Mouse (Mus musculus): ENCODE results near the gene Tln2. TPM values are rescaled to one million over a fixed set of nuclear protein-coding genes. Genes with fewer than 3 reads are reported as not detected.

Tln2 gene
- total RNA-seq, 1 experiment from 2014 or later = 30.4 TPM

DNA sequence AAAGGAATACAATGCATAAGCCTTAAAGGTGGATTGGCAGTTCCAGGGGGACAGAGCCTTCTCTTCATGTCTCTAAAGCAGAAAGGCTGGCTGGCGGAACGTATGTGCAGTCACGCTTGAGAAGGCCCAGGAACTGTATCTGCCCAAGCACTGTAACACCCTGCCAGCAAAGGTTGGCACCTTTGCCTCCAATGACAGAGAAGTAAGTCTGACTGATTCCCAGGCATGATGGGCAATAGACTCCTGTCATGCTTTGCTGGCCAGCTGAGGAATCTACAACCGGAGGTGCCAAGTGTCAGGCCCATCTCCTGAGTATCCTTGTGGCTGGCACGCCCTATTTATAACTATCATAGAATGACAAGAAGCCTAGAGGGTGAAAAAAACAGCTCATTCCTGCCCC lies 83.3 kb downstream of the Tln2 start:
- no peak for DNase-seq

DNA sequence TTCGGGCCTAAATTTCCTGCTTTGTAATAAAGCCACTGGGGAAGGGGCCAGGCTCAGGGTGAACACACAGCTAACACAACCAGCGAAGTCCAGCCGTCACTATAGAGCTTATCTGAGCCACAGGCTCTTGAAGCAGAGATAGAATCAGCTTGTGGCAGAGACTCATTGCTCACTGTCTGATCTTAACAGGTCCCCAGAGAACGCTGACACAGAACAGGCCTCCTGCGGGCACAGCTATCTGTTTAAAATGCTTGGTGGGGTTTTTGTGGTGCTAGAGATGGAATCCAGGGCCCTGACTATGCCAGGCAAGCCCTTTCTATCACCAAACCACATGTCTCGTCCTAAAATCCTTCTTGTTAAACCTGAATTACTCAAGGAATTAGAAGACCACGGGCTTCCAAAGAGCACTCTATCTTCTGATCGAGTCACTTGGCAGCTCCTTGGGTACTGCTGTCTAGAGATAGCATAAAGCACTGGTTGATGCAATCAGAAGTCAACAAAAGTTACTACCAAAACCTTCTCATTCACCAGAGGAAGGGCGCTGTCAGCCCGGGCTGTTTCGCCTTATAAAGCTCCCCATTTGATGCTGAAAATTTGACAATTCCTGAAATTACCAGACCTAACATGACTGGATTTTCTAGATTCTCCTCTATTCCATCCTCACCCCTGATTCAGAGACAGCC lies 95.9 kb downstream of the Tln2 start:
- DNase-seq = no peak

DNA sequence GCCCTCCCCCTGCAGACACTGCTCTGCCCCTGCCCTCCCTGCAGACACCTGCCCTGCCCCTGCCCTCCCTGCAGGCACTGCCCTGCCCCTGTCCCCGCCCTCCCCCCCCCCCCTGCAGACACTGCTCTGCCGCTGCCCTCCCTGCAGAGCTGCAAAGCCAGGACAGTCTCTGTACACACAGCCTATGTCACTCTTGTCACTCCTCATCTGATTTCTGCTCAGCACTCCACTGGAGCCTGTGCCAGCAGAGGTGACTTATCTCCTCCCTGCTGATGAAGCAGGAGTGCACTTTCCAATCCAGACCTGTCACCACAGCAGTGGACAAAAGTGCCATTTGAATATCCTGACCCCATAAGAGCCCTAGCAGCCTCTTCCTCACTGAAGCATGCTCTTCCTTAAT lies 118.0 kb downstream of the Tln2 start:
- DNase-seq = no peak

DNA sequence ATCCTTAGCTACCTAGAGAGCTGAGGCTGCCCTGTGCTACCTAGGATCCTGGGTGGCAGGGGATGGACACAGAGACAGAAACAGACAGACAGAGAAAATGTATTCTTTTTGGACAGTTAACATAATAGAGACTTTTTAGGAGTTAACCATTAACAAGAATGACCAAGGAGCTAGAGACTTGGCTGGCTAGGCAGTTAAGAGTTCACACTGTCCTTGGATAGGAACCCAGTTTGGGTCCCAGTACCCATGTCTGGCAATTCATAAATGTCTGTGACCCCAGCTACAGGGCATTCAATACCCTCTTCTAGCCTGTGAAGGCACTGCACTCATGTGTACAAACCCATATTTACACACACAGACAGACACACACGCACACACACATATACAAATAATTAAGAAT lies 122.0 kb downstream of the Tln2 start:
- DNase-seq = no peak

DNA sequence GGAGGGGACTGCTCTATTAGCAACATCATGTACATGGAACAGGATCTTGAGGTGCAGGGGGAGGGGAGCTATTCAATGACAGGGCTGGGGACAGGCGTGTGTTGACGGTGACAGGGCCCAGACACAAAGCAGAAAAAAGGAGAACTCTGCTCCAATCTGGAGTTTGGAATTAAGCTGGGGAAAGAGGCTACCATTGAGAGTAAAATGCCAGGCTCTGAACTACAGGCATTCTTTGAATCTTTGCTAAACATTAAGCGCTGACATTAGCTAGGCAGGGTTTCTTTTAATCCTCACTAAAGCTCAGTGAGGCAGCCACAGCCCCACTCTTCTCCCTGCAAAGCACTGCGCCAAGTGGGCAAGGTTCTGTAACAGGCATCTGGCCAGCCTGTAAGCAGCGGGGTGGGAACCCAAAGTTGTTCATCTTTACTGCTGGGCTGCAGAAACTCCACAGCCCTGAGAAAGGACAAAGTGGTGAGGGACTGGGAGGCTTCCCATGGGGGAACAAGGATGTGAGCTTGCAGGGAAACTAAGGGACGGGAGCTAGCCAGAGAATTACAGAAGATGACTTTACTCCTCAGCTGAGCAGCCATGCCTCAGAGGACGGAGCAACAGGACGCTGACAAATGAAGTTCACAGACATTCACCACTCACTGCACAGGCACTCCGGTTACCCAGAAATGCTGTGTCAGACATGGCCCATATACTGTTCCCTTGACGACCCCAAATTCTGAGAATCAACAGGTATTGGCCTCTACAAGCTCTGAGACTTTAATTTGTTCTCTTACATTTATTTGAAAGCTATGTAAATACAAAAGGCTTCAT lies 124.0 kb downstream of the Tln2 start:
- DNase-seq = no peak

DNA sequence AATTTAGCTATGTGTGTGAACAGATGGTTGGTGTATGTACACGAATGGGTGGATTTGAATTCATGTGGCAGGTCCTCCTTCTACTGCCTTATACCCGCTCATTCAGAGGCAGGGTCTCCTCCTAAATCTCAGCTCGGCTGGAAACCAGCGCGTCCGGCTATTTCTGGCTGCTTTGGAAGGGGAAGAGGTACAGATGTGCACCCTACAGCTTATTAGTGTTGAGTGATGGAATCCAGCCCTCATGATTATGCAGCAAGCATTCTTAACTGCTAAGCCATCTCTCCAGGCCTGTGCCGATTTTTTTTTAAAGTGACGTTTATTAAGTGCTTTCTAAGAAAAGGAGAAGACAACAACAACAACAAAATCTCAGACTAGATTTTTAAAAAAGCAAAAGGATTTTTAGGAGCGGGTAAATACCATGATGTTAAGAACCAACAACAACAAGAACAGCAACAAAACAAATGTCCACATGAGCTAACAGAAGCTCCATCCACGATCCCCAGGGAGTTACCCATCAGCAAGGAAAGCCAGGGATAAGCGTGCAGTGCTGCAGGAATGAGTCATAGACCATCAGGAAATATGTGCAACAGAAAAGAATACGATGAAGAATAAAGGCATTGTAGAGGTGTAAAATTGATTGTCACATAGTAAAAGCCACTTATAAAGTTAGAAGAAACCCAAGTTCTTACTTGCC lies 130.2 kb downstream of the Tln2 start:
- no peak for DNase-seq

DNA sequence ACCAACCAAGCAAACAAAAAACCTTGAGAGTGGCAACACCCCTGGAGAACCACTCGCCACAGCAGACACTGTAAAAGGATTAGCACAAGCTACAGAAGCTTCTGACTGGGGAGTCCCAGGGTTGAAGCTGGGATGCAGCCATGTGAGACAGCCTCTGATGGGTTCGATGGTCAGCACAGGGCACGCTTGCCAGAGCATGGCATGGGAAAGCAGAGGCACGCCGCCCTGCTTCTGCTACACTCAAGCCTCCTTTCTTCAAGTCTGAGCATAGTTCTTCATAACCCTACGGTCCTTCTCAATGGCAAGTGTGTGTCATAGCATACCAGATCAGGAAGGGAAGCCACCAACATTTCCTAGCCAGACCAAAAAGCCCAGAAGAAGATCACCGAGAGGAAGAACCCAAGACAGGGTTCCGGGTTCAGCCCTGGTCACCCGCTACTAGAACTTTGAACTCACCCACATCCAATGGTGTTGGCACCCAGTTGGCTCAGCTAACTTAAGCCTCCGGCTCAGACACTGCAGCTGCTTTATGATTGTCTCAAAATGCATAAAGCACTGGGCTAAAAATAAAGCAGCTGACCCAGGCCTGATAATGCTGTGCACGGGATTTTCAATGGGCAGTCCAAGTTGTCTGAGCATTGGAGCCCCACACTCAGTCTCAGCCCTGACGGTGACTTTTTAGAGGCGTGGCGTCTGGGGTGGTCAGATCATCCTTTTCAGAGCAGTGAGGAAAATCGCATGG lies 131.0 kb downstream of the Tln2 start:
- DNase-seq = no peak

DNA sequence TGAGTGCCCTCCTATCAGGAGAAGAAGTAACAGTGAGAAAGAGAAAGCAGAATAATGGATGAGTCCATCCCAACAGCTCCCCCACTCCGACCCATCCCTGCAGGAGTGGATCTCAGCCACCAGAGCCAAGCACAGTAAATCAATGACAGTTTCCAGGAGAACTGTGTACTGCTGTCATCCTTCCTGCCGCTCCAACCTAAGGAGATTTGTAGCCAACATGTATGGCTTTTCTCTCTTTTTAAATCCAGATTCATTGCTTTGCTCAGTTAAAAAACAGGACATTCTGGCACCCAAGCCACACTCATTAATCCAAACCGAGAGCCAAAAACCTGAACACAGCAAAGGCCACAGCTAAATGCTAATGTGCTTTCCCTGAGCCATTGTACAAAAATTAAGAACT lies 133.2 kb downstream of the Tln2 start:
- DNase-seq = no peak

DNA sequence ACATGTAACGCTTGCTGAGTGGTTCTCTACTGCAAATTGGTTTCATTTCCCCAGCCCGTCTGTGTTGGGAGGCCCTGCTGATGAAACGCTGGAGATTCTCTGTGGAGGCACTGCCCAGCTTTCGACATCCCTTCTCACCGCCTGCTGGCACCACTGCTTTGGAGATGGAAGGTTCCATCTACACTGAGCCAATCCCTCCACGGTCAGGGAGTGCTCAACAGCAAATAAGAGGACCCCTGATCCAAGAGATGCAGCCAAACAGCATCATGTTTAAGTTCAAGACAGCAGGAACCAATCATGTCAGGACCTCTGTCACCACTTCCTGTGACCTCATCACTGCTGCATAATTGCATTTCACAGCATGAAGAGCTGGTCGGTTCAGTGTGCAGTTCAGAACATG lies 135.4 kb downstream of the Tln2 start:
- no peak for DNase-seq

DNA sequence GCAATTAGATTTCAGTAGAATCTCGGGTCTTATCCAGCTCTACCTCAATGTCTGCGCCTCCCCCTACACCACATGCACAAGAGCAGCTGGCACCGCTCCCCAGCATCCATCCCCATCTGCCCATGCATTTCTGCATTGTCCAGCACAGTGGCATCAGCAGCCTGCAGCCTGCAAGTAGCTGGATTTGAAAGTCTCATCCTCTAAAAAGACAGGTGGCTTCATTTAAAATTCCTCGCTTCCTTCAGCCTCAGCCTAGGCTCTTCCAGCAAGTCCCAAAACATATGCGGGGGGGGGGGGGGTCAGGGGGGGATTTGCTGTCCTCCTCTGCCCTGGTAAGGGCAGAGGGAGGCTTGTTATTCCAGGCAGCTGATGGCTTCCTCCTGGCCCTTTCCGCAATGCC lies 141.4 kb downstream of the Tln2 start:
- no peak for DNase-seq

DNA sequence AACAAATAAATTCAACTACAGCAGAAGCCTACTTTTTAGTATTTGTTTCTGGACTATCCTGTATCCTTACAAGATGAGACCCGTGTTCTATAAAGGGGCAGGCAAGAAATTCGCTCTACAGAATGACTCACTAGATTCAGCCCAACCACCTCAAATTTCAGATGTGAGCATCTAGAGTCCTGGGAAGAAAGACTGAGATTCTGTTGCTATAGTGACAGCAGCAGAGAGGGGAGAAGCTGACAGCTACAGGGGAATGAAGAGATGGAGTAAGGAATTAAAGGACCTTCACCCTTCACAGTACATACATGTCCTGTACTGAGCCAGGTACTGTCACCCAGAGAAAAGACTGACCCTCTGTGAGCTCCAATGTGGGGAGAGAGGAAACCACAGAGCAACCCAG lies 148.8 kb downstream of the Tln2 start:
- no peak for DNase-seq

DNA sequence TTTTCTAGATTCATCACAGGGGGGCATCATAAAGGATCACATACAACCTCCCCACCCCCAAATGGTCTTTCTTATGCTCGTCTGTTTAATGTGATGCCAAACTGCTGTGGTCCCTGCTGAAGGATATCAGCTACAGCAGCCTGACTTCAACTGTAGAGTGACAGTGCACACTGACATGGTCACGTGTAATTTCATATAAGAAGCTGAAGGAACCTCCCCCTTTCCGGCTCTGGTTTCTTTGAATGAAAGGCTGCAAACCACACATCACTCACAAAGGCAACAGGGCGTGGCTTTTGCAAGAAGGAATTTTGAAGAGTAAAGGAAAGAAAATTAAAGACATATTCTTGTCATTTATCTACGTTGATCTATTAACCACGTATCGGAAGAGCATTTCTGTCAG lies 154.8 kb downstream of the Tln2 start:
- DNase-seq = no peak

DNA sequence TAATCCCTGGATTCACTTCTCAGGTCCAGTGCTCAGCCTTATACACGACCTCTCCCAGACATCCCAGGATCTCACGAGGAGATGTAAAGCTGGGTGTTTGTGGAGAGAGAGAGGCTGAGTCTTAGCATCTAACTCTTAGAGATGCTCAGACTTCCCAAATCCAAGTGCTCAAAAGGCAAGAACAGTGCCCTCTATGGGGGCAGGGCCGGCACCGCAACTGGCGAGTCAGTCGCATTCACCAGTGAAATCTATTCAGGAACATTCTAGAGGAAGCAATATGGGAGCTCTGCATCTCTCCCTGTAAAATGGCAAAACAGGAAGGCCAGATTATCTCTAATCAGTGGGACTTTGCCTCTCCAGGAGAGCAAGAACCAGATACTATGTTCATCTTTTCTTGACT lies 159.9 kb downstream of the Tln2 start:
- no peak for DNase-seq

DNA sequence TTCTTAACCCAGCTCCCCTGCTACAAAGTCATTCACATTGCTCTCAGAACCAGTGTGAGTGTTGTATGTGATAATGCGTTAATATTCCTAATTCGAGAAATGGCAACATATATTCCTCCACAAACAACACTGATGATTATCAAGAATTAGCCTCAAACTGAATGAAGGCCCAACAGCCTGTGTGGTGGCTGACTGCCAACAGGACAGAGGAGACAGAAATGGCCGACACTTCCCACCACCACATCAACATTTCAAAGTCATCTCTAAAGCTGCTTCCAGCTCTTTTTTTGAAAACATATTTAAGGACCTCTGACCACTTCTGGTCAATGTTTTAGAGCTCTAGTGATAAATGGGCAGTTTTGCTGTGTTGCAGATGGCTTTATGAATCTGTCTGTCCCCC lies 161.7 kb downstream of the Tln2 start:
- no peak for DNase-seq

DNA sequence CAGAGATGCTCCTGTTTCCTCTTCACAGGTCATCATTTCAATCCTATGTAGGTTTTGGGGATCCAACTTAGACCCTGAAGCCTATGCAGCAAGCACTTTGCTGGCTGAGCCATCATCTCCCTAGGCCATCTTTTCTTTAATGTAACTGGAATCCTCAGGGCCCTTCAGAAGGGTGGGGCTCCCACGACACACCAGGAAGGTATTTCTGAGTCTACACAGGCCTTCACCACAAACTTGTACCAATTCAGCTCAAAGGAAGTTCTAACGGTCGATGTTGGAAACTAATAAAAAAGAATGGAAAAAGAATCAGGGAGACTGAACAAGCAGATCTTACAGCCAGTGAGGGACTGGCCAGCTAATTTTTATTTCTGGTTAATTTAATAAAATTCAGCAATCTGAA lies 163.1 kb downstream of the Tln2 start:
- no peak for DNase-seq

DNA sequence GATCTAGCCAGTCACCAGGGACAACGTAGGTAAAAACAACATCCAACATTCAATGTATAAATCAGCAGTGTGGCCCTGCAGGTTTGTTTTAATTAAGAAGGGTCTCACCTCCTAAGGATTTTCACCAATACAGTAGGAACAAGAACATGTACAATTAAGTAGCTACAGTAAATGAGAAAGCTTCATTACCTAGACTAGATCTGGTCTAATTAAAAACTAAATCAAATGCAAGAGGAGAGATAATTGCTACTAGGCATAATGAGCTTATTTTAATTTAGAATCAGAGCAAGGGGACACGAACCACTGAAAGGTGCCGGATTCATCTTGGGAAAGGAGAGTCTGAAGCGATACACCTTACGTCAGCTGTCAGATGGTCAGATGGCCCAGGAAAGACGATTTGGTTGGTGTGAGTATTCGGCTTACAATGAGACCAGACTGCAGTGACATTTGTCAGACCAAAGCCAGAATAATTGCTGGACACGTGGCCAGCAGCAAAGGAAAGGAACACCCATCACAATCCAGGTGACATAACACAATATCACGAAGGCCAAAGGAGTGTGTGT lies 175.4 kb downstream of the Tln2 start:
- DNase-seq = no peak

DNA sequence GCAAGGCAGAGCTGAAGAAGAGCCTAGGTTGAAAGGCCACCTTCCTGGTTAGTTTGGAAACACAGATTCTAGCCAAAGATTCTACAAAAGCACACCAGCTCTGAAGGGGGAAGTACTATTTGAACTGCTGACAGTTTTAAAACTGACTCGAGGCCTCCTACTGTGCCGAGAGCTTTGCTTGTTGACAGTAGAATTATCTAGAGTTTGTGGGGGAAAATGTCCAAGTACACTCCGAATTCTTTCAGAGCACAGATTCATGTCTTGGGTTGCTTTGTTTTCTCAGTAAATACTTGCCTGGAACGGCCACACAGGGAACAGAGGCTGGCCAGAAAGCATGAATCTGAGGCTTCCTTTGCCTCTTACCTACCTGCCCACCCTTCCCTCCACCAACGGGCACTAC lies 179.4 kb downstream of the Tln2 start:
- DNase-seq = no peak

DNA sequence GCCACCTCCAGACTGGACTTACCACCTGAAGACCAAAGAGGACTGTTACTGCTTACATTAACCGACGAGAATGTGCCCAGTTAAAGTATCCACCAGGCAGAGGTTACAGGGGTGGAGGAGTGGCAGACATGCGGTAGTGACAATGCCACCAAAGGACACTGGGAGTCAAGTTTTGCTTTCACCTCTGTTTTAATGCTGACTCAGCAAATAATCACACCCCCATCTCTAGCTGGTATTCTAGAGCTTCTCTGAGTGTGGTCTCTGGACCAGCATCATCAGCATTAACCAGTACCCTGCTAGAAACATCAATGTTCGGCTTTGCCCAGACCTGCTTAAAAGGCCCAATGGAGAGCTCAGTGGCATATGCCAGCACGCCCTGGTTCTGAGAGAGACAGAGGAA lies 180.7 kb downstream of the Tln2 start:
- DNase-seq = no peak

DNA sequence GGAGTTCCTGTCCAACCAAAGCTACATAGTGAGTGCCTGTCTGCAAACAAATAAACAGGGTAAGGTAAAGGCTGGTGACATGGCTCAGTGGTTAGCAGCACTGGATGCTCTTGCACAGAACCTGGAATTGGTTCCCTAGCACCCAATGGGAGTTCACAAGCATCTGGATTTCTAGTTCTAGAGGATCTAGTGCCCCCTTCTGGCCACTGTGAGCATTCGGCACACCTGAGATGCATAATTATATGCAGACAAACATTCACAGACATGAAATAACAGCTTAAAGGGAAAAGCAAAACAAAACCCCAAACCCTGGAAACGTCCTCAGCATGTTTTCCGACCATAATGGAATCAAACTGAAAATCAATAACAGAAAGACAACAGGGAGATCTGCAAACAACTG lies 191.4 kb downstream of the Tln2 start:
- DNase-seq = no peak

DNA sequence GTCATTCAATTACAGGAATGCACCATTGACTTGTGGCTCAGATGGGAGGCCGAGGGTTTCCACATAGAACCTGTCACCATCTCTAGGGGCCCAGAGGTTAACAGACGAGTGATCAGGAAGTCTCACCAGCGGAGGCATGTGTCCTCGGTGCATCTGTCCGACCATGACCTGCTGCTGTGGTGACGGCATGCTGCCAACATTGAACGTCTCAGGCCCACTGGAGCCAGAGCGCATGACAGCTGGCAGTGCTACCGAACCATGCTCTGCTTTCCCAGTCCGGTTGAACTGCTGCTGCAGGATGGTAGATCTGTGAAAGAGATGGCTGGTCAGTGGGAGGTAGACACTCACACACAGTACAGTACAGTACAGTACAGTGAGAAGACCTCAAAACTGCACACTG lies 197.0 kb downstream of the Tln2 start:
- DNase-seq = no peak

DNA sequence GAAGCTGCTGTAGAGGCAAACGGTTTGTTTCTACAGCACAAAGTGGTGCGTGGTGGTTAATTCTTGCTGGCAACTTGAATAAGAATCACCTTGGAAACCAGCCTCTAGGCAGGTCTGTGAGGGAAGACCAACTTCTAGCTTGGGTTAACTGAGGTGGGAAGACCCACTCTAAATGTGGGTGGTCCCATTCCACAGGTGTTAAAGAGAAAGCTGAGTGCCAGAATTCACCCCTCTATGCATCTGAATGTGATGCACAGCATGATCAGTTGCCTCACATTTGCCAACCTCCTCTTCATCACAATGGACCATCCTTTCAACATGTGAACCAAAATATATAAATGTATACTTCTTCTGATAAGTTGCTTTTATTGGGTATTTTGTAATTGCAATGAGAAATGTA lies 197.4 kb downstream of the Tln2 start:
- DNase-seq = no peak

DNA sequence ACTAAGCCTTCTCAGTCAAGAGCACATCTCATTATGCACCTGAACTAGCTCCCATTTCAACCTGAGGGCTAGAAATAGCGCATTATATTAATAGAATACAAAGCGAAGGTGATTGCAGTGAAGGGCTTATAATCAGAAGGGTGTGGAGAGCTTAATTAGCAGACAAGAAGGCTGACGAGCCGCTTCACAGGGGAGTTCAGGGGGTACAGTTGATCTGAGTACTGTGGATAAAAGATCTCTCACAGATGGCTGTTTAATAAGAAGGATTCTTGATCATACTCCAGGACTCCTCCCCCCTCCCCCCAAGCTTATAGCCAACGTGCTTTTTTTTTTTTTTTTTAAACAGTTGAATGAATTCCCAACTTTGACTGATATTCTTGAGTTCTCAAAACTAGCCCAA lies 198.0 kb downstream of the Tln2 start:
- DNase-seq = no peak

DNA sequence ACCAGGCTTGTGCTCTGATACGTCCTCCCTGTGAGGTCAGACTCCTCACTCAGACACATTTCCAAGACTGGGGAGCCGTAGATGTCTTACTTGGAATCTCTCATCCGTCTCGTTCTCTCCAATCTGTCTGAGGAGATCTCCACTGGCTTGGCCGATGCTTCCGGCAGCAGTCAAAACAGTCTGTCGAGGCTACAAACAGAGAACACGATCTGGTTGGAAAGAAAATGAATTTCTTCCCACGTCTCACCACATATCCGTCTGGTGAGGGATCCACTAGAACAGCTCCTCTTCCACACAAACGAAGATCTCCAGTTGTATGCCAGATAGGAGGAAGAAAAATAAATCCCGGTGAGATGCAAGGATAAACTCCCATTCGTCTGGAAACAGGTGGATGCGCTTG lies 205.1 kb downstream of the Tln2 start:
- DNase-seq = no peak

All from adrenal gland, postnatal 25 days (tissue).